Mouse (Mus musculus): ENCODE measurements around the gene Apoc4.

Gene Apoc4

GRCm38 (mm10) chr7:19628192-19628535 lies 53.1 kb downstream of the Apoc4 start:
- DNase-seq, result no peak
